Mouse (Mus musculus): ENCODE measurements at regions not wholly inside any gene's neighbourhood (a gene's known extent, or its start where the extent isn't known, plus 50 kb on each side); places are given as distances from the start of the nearest gene placed in this dataset.

- no peak overlapping the region for H3K9ac ChIP-seq (ENCODE audit: low read length)
- no peak overlapping the region for H3K4me3 ChIP-seq (ENCODE audit: low read depth, low read length)
- H3K9me3 ChIP-seq (ENCODE audit: control insufficient read depth, low read length): no peaks in the 10 kb centered on the region
- H3K4me1 ChIP-seq (replicated peaks; ENCODE audit: control insufficient read depth, insufficient read depth, low read length): peaks cover 15% of the 10 kb centered on the region
- 0 out of 2 replicates have a peak, but pooled peaks cover 4% of the 10 kb centered on the region for H3K27me3 ChIP-seq (replicated peaks; ENCODE audit: control insufficient read depth, insufficient read depth, low read length)
- H3K36me3 ChIP-seq (ENCODE audit: control insufficient read depth, insufficient read depth, low read length): no peaks in the 10 kb centered on the region
- ATAC-seq (replicated peaks; ENCODE audit: low FRiP score, low TSS enrichment, low read depth): peak; percentile 51
- 6% methylated on average over 15 of the region's 15 CpGs for WGBS
- no peak overlapping the region for H3K27ac ChIP-seq (ENCODE audit: low read depth)
- peak; percentile 95 for DNase-seq (ENCODE audit: low spot score)
- peak overlapping the region; percentile 18; the same call in 1 of the 2 replicates for H3K4me2 ChIP-seq (ENCODE audit: low read length)
These were observed 58.8 kb upstream of the Dlk1 start for GRCm38 (mm10) chr12:109393795-109394194.

- Histone ChIP-seq H3K27ac (ENCODE audit: low read depth) (no peak overlapping the region), H3K9ac (ENCODE audit: low read length) (no peak overlapping the region), H3K27me3 (replicated peaks; ENCODE audit: control insufficient read depth, insufficient read depth, low read length) (0 out of 2 replicates have a peak, but pooled peaks cover 4% of the 10 kb centered on the region), H3K4me2 (ENCODE audit: low read length) (no peak overlapping the region), H3K4me3 (ENCODE audit: low read depth, low read length) (no peak overlapping the region), H3K4me1 (replicated peaks; ENCODE audit: control insufficient read depth, insufficient read depth, low read length) (peaks cover 19% of the 10 kb centered on the region), H3K9me3 (ENCODE audit: control insufficient read depth, low read length) (no peaks in the 10 kb centered on the region), H3K36me3 (ENCODE audit: control insufficient read depth, insufficient read depth, low read length) (no peaks in the 10 kb centered on the region)
- 73% methylated on average over 11 of the region's 11 CpGs for WGBS
- no peak for ATAC-seq (replicated peaks; ENCODE audit: low FRiP score, low TSS enrichment, low read depth)
- no peak for DNase-seq (ENCODE audit: low spot score)
These were observed 58.2 kb upstream of the Dlk1 start for GRCm38 (mm10) chr12:109394396-109394795.

GRCm38 (mm10) chr12:109396614-109397013 is 56.0 kb upstream of the Dlk1 start:
- 0 out of 2 replicates have a peak, but pooled peaks cover 4% of the 10 kb centered on the region for H3K27me3 ChIP-seq (replicated peaks; ENCODE audit: control insufficient read depth, insufficient read depth, low read length)
- no peaks in the 10 kb centered on the region for H3K36me3 ChIP-seq (ENCODE audit: control insufficient read depth, insufficient read depth, low read length)
- H3K4me3 ChIP-seq (ENCODE audit: low read depth, low read length): no peak overlapping the region
- H3K4me1 ChIP-seq (replicated peaks; ENCODE audit: control insufficient read depth, insufficient read depth, low read length): peaks cover 38% of the 10 kb centered on the region
- no peak overlapping the region for H3K4me2 ChIP-seq (ENCODE audit: low read length)
- 86% methylated on average over 6 of the region's 6 CpGs for WGBS
- no peak overlapping the region for H3K27ac ChIP-seq (ENCODE audit: low read depth)
- ATAC-seq (replicated peaks; ENCODE audit: low FRiP score, low TSS enrichment, low read depth) (no peak), DNase-seq (ENCODE audit: low spot score) (no peak)
- no peak overlapping the region for H3K9ac ChIP-seq (ENCODE audit: low read length)
- H3K9me3 ChIP-seq (ENCODE audit: control insufficient read depth, low read length): no peaks in the 10 kb centered on the region

- Histone ChIP-seq H3K27me3 (replicated peaks; ENCODE audit: control insufficient read depth, insufficient read depth, low read length) (0 out of 2 replicates have a peak, but pooled peaks cover 4% of the 10 kb centered on the region), H3K4me2 (ENCODE audit: low read length) (no peak overlapping the region), H3K4me1 (replicated peaks; ENCODE audit: control insufficient read depth, insufficient read depth, low read length) (peaks cover 46% of the 10 kb centered on the region), H3K27ac (ENCODE audit: low read depth) (peak overlapping the region; percentile 63; the same call in 1 of the 2 replicates), H3K9ac (ENCODE audit: low read length) (no peak overlapping the region), H3K36me3 (ENCODE audit: control insufficient read depth, insufficient read depth, low read length) (no peaks in the 10 kb centered on the region), H3K4me3 (ENCODE audit: low read depth, low read length) (no peak overlapping the region), H3K9me3 (ENCODE audit: control insufficient read depth, low read length) (no peaks in the 10 kb centered on the region)
- 46% methylated on average over 12 of the region's 12 CpGs for WGBS
- DNase-seq (ENCODE audit: low spot score): no peak
- ATAC-seq (replicated peaks; ENCODE audit: low FRiP score, low TSS enrichment, low read depth): no peak
These were observed 55.2 kb upstream of the Dlk1 start for GRCm38 (mm10) chr12:109397175-109398058.

GRCm38 (mm10) chr12:109398473-109398872 is 54.1 kb upstream of the Dlk1 start:
- H3K27ac ChIP-seq (ENCODE audit: low read depth): peak overlapping the region; percentile 91; the same call in 1 of the 2 replicates
- no peak overlapping the region for H3K4me2 ChIP-seq (ENCODE audit: low read length)
- DNase-seq (ENCODE audit: low spot score) (no peak), ATAC-seq (replicated peaks; ENCODE audit: low FRiP score, low TSS enrichment, low read depth) (no peak)
- 62% methylated on average over 7 of the region's 7 CpGs for WGBS
- no peaks in the 10 kb centered on the region for H3K36me3 ChIP-seq (ENCODE audit: control insufficient read depth, insufficient read depth, low read length)
- no peak overlapping the region for H3K9ac ChIP-seq (ENCODE audit: low read length)
- no peak overlapping the region for H3K4me3 ChIP-seq (ENCODE audit: low read depth, low read length)
- peaks cover 56% of the 10 kb centered on the region for H3K4me1 ChIP-seq (replicated peaks; ENCODE audit: control insufficient read depth, insufficient read depth, low read length)
- no peaks in the 10 kb centered on the region for H3K27me3 ChIP-seq (replicated peaks; ENCODE audit: control insufficient read depth, insufficient read depth, low read length)
- no peaks in the 10 kb centered on the region for H3K9me3 ChIP-seq (ENCODE audit: control insufficient read depth, low read length)

GRCm38 (mm10) chr12:109398951-109399350 is 53.7 kb upstream of the Dlk1 start:
- peaks cover 60% of the 10 kb centered on the region for H3K4me1 ChIP-seq (replicated peaks; ENCODE audit: control insufficient read depth, insufficient read depth, low read length)
- H3K4me2 ChIP-seq (ENCODE audit: low read length): no peak overlapping the region

GRCm38 (mm10) chr12:109399591-109399990 is 53.0 kb upstream of the Dlk1 start:
- peaks cover 60% of the 10 kb centered on the region for H3K4me1 ChIP-seq (replicated peaks; ENCODE audit: control insufficient read depth, insufficient read depth, low read length)
- no peak overlapping the region for H3K4me3 ChIP-seq (ENCODE audit: low read depth, low read length)
- no peaks in the 10 kb centered on the region for H3K27me3 ChIP-seq (replicated peaks; ENCODE audit: control insufficient read depth, insufficient read depth, low read length)
- H3K9ac ChIP-seq (ENCODE audit: low read length): no peak overlapping the region
- H3K36me3 ChIP-seq (ENCODE audit: control insufficient read depth, insufficient read depth, low read length): no peaks in the 10 kb centered on the region
- H3K9me3 ChIP-seq (ENCODE audit: control insufficient read depth, low read length): no peaks in the 10 kb centered on the region
- peak overlapping the region; percentile 18; the same call in 1 of the 2 replicates for H3K4me2 ChIP-seq (ENCODE audit: low read length)
- no peak for ATAC-seq (replicated peaks; ENCODE audit: low FRiP score, low TSS enrichment, low read depth)
- H3K27ac ChIP-seq (ENCODE audit: low read depth): peak overlapping the region; percentile 91
- WGBS: 15% methylated on average over 22 of the region's 22 CpGs
- DNase-seq (ENCODE audit: low spot score): peak; percentile 76

More at GRCm38 (mm10) chr12:109398951-109399350, 53.7 kb upstream of the Dlk1 start:
- DNase-seq (ENCODE audit: low spot score): peak; percentile 72
- Histone ChIP-seq H3K9ac (ENCODE audit: low read length) (no peak overlapping the region), H3K36me3 (ENCODE audit: control insufficient read depth, insufficient read depth, low read length) (no peaks in the 10 kb centered on the region), H3K4me3 (ENCODE audit: low read depth, low read length) (no peak overlapping the region), H3K27ac (ENCODE audit: low read depth) (peak overlapping the region; percentile 91), H3K27me3 (replicated peaks; ENCODE audit: control insufficient read depth, insufficient read depth, low read length) (no peaks in the 10 kb centered on the region), H3K9me3 (ENCODE audit: control insufficient read depth, low read length) (no peaks in the 10 kb centered on the region)
- ATAC-seq (replicated peaks; ENCODE audit: low FRiP score, low TSS enrichment, low read depth): peak; percentile 61; the same call in 1 of the 2 replicates
- WGBS: 15% methylated on average over 6 of the region's 6 CpGs

- Histone ChIP-seq H3K9ac (ENCODE audit: low read length) (no peak overlapping the region), H3K27me3 (replicated peaks; ENCODE audit: control insufficient read depth, insufficient read depth, low read length) (no peaks in the 10 kb centered on the region), H3K36me3 (ENCODE audit: control insufficient read depth, insufficient read depth, low read length) (no peaks in the 10 kb centered on the region), H3K4me2 (ENCODE audit: low read length) (no peak overlapping the region), H3K4me3 (ENCODE audit: low read depth, low read length) (no peak overlapping the region), H3K4me1 (replicated peaks; ENCODE audit: control insufficient read depth, insufficient read depth, low read length) (peaks cover 60% of the 10 kb centered on the region), H3K9me3 (ENCODE audit: control insufficient read depth, low read length) (no peaks in the 10 kb centered on the region), H3K27ac (ENCODE audit: low read depth) (peak overlapping the region; percentile 91)
- no peak for DNase-seq (ENCODE audit: low spot score)
- no peak for ATAC-seq (replicated peaks; ENCODE audit: low FRiP score, low TSS enrichment, low read depth)
- 67% methylated on average over 7 of the region's 7 CpGs for WGBS
These were observed 52.6 kb upstream of the Dlk1 start for GRCm38 (mm10) chr12:109400041-109400440.
